Mouse (Mus musculus) heart, embryonic 15.5 days (tissue): ENCODE measurements around the gene BC025920. TPM values are rescaled to one million over a fixed set of nuclear protein-coding genes. Genes with fewer than 3 reads are reported as not detected.

Source experiments
- ATAC-seq: fragments of 200-750 bp; cut with Nextera tagmentation; replicated peaks from 2 replicates; pipeline ENCODE4 v1.8.0; 2017; ENCODE audit warnings: low read depth, moderate TSS enrichment; ENCODE audit not compliant: insufficient number of reproducible peaks, insufficient read depth, low FRiP score
- H3K27ac ChIP-seq: fragments of 300-500 bp; sonication (generic); 2 replicates; pipeline ENCODE4 v1.5.1; 2015; ENCODE audit warnings: mild to moderate bottlenecking, inconsistent platforms
- H3K27me3 ChIP-seq: fragments of 300-500 bp; sonication (generic); 2 replicates; pipeline ENCODE4 v1.6.1; 2015; ENCODE audit warnings: inconsistent platforms
- H3K36me3 ChIP-seq: fragments of 300-500 bp; sonication (generic); 2 replicates; pipeline ENCODE4 v1.6.1; 2015; ENCODE audit warnings: mild to moderate bottlenecking, inconsistent platforms
- H3K4me1 ChIP-seq: fragments of 300-500 bp; sonication (generic); replicated peaks from 2 replicates; pipeline ENCODE4 v1.6.1; 2015; ENCODE audit warnings: inconsistent platforms
- H3K4me2 ChIP-seq: fragments of 300-500 bp; sonication (generic); 2 replicates; pipeline ENCODE4 v1.6.1; 2015; ENCODE audit warnings: inconsistent platforms, mild to moderate bottlenecking, moderate library complexity
- H3K4me3 ChIP-seq: fragments of 300-500 bp; sonication (generic); 2 replicates; pipeline ENCODE4 v1.5.1; 2015; ENCODE audit warnings: mild to moderate bottlenecking, inconsistent platforms
- H3K9ac ChIP-seq: fragments of 300-500 bp; sonication (generic); 2 replicates; pipeline ENCODE4 v1.6.1; 2015; ENCODE audit warnings: mild to moderate bottlenecking, inconsistent platforms
- H3K9me3 ChIP-seq: fragments of 300-500 bp; sonication (generic); replicated peaks from 2 replicates; pipeline ENCODE4 v1.6.1; 2016; ENCODE audit warnings: inconsistent platforms
- WGBS: fragments of 180-500 bp; shearing (Covaris S2); methylation state at CpG from one replicate; pipeline ENCODE4 v1.1.7; 2015; ENCODE audit warnings: mixed read lengths; 5-methylcytosine and 5-hydroxymethylcytosine counted together
- polyA plus RNA-seq: library from polyadenylated mRNA; unstranded; fragments of >200 nt; fragmentation: Nextera tagmentation; extraction: Ambion mirVana; gene quantifications from 2 replicates; pipeline ENCODE4 v1.2.1, GENCODE M21; 2015

BC025920 gene
- polyA plus RNA-seq, result 0.48 and 0.72 TPM in 2 replicates

DNA sequence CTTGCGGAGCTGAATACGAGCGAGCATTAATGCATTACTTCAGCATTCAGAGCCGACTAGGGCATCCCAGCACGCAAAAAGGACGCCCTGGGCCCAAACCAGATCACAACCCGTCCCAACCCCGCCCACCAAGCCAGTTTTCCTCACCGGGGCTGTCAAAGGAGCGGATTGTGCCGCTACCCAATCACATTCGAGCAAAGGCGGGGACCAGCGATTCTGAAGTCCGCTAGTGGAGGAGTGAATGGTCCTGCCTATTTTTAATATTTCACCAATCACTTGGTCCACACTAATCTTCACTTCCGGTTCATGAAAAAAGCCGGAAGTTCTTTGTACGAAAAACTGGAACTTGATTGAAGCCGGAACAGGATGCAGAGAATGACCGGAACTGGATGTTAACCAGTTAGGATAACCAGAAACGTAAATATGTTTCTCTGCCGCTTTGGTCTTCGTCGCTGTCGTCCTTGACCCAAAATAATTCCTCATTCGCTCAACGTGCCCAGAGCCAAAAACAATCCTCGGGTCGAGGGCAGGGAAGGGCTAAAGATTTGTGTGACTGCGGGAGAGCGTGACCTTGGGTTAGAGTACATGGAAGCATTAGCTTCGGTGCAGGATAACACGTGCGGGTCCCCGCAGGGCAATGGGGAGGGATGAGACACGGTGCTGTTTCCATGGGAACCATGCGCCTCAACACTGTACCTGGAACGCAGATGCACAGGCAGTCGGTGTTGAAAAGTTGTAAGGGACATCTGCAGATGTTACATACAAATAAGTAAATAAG is at the start of gene BC025920:
BC025920 (plus strand) TSS at position 297 of the 778 bp plus-strand sequence.
- peak within 1 kb of the TSS; percentile 93 for H3K27ac ChIP-seq
- WGBS, result under 1% methylated on average over 39 of the region's 39 CpGs
- H3K9ac ChIP-seq, result peak within 1 kb of the TSS; percentile 47
- H3K4me2 ChIP-seq, result peak within 1 kb of the TSS; percentile 82
- H3K27me3 ChIP-seq, result no peaks in the 10 kb centered on the region
- peaks cover 31% of the 10 kb centered on the region for H3K4me1 ChIP-seq
- H3K9me3 ChIP-seq, result no peaks in the 10 kb centered on the region
- ATAC-seq, result peak; percentile 87
- H3K4me3 ChIP-seq, result peak within 1 kb of the TSS; percentile 58
- H3K36me3 ChIP-seq, result no peaks in the 10 kb centered on the region

DNA sequence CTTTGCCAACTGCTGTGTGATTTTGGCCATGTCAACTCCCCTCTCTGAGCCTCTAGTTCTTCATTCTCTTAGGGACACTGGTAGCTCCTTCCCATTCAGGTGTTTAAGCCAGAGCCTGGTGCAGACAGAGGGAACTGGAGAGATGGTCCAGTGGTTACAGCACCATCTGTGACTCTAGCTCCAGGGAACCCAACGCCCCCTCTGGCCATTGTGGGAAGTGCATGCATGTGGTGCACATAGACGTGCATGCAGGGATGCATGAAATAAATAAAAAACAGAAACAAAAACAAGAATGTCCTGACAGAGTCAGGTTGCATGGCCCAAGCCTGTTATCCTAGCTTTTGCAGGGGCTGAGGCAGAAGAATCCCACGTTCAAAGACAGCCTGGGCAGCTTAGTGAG is 49.8 kb upstream of the BC025920 start:
- Histone ChIP-seq H3K36me3 (peaks cover 3% of the 10 kb centered on the region), H3K9ac (no peak overlapping the region), H3K4me1 (peaks cover 20% of the 10 kb centered on the region), H3K9me3 (0 out of 2 replicates have a peak, but pooled peaks cover 2% of the 10 kb centered on the region), H3K4me3 (no peak overlapping the region), H3K27ac (no peak overlapping the region), H3K4me2 (no peak overlapping the region), H3K27me3 (no peaks in the 10 kb centered on the region)
- ATAC-seq, result no peak
- 73% methylated on average over 3 of the region's 3 CpGs for WGBS

DNA sequence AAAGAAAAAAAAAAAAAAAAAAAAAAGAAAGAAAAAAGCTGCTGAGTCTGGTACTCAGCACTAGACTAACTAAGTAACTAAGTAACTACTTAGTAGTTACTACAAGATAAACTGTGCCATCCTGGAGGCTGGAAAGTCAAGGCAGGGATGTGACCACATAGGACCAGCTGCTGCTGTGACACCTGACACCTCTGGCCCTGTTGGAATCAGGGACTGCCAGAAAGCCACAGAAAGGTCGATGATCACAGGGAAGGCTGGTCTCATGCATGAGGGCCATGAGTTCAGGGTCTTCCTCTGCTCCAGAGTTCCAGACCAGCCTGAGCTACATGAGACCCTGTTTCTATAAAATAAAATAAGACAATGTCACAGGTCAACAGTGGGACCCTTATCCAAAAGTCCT is 48.6 kb upstream of the BC025920 start:
- H3K4me3 ChIP-seq, result no peak overlapping the region
- no peaks in the 10 kb centered on the region for H3K27me3 ChIP-seq
- no peak for ATAC-seq
- H3K9ac ChIP-seq, result no peak overlapping the region
- H3K9me3 ChIP-seq, result 0 out of 2 replicates have a peak, but pooled peaks cover 2% of the 10 kb centered on the region
- H3K36me3 ChIP-seq, result peaks cover 10% of the 10 kb centered on the region
- 38% methylated on average over 1 of the region's 1 CpGs for WGBS
- no peak overlapping the region for H3K27ac ChIP-seq
- no peak overlapping the region for H3K4me2 ChIP-seq
- H3K4me1 ChIP-seq, result peaks cover 24% of the 10 kb centered on the region

DNA sequence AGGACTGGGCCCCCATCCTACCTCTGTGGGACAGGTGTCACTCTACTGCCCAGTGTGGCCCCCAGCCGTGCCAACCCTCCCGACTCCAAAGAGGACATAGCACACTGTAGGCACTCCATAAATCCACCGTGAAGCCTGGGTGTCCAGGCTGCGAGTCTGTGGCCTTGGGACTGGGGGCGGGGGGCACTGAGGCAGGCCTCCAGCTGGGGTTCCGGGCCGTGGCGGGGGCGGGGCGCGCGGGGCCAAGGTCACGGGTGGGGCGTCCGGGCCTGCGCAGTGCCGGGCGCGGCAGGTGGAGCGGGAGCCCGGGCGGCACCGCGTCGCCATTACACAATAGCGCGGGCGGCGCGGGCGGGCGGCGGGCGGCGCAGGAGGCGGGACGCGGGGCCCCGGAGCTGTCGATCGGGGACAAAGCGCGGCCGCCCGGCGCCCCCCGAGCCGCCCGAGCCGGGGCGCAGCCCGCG is 46.9 kb upstream of the BC025920 start, which contains the start of gene Aes:
Aes (plus strand) TSS at position 326 of the 464 bp plus-strand sequence.
- 0% methylated on average over 31 of the region's 53 CpGs for WGBS
- peak within 1 kb of the TSS; percentile 97 for H3K4me3 ChIP-seq
- H3K4me1 ChIP-seq, result peaks cover 40% of the 10 kb centered on the region
- no peaks in the 10 kb centered on the region for H3K27me3 ChIP-seq
- H3K27ac ChIP-seq, result peak within 1 kb of the TSS; percentile 95
- peak; percentile 69 for ATAC-seq
- no peaks in the 10 kb centered on the region for H3K9me3 ChIP-seq
- peak within 1 kb of the TSS; percentile 99 for H3K9ac ChIP-seq
- H3K4me2 ChIP-seq, result peak within 1 kb of the TSS; percentile 96
- peaks cover 13% of the 10 kb centered on the region for H3K36me3 ChIP-seq

DNA sequence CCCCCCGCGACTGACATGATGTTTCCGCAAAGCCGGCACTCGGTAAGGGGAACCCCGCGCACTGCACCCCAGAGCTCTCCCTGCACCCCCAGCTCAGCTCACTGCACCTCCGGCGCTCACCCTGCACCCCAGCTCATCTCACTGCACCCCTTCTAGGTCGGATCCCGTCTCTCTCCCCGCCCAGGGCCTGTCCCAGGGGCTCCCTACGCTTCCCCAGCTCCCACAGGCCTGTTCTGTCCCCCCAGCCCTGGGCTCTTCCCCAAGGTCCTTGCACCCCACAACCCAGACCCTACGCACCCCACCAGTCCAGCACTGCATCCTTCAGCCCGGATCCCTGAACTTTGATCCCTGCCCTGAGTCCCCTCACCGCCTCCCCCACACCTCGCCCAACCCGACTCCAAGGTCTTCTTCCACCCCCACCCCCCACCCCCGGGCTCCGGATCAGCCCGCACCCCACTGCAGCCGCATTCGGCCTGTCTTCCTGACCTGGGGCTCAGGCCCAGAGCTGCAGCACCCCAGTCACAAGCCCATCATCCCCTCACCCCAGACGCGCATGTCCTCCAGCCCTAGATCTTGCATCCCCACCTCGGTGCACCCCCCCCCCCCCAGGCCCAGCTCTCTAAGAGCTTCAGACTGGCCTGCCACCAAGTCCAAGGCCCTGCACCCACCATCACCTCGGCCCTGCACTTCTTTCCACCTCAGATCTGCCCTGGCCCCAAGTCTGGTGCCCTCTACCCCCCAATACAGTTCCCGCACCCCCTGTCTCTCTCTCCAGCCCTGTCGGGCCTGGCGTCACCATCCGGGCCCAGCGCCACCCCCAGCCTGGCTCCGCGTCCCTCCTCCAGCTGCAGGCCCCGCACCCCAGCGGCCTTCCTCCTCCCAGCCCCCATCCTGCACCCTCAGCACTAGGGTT is 46.2 kb upstream of the BC025920 start:
- peak overlapping the region; percentile 95 for H3K27ac ChIP-seq
- peaks cover 19% of the 10 kb centered on the region for H3K36me3 ChIP-seq
- no peaks in the 10 kb centered on the region for H3K9me3 ChIP-seq
- peak overlapping the region; percentile 96 for H3K4me2 ChIP-seq
- no peaks in the 10 kb centered on the region for H3K27me3 ChIP-seq
- ATAC-seq, result peak; percentile 28
- WGBS, result under 1% methylated on average over 29 of the region's 36 CpGs
- H3K9ac ChIP-seq, result peak overlapping the region; percentile 99
- H3K4me3 ChIP-seq, result peak overlapping the region; percentile 97
- peaks cover 47% of the 10 kb centered on the region for H3K4me1 ChIP-seq

DNA sequence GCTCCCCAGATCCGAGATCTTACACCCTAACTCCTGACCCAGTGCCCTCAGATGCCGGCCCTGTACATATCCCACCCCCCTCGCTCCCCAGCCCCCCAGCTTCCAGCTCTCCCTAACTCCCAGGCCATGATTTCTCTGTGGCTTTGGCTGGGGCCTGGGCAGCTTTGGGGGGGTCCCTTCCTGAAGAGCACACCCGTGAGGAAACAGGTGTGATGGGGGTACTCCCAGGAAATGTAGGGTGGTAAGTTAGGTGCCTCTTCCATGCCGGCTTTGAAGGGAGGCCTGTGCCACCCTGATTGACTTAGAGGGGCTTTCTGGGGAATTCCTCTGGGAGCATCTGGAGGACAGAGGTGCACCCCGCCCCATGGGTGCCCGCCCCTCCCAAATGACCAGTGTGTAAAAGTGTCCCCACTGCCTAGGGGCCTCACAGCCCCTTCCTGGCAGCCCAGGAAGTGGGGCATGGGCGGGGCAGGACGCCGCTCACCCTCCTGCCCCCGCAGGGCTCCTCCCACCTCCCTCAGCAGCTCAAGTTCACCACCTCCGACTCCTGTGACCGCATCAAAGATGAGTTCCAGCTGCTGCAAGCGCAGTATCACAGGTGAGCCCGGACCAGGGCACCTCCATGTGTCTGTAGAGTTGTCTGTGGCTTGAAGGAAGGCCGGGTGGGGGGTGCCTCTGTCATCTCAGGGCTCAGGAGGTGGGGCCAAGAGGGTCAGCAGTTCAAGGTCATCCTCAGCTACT is 45.2 kb upstream of the BC025920 start:
- Histone ChIP-seq H3K4me1 (peaks cover 52% of the 10 kb centered on the region), H3K9me3 (no peaks in the 10 kb centered on the region), H3K27me3 (no peaks in the 10 kb centered on the region), H3K4me3 (peak overlapping the region; percentile 97), H3K36me3 (peaks cover 30% of the 10 kb centered on the region), H3K4me2 (peak overlapping the region; percentile 96), H3K9ac (peak overlapping the region; percentile 99), H3K27ac (peak overlapping the region; percentile 95)
- ATAC-seq, result peak; percentile 8; the same call in 1 of the 2 replicates
- WGBS, result 7% methylated on average over 16 of the region's 16 CpGs

DNA sequence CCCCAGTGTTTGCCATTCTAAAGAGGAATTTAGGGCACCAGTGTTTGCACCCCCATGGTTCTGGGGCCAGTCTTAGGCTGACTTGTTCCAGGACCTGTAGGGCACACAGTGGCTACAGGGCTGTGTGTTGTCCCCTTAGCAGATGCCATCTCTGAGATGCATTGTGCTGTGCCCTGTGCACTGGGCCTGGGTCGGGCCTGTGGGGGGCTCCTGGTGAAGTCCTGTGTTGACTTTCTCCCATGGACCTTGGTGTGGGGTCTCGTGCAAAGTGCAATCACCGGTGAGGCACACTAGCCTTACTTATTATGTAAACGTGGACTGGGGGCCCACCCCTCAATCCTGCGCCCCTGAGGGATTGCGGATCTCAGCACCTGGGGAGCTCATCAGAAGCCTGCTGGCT is 43.7 kb upstream of the BC025920 start:
- Histone ChIP-seq H3K9me3 (no peaks in the 10 kb centered on the region), H3K4me3 (no peak overlapping the region), H3K36me3 (peaks cover 40% of the 10 kb centered on the region), H3K9ac (0 out of 2 replicates have a peak overlapping the region, but pooled peaks have one; percentile 12), H3K27ac (no peak overlapping the region), H3K27me3 (no peaks in the 10 kb centered on the region), H3K4me1 (peaks cover 56% of the 10 kb centered on the region), H3K4me2 (peak overlapping the region; percentile 14; the same call in 1 of the 2 replicates)
- WGBS, result 82% methylated on average over 6 of the region's 6 CpGs
- no peak for ATAC-seq

DNA sequence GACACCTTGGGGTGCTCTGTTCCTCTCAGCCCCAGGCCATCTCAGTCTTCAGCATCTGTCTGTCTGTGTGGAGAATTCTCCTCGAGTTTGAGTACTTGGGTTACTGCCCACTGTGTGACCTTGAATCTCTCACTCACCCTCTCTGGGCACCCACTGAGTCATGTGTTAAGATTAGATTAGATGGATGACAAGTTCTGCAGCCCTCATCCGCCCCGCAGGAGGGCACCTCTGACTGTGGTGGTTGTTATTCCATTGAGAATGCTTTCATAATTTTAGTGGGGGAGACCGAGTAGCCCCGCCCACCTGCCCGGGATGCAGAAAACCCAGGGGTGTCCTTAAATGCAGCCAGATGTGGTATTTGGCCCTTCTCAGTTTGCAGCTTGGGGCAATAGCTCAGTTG is 42.6 kb upstream of the BC025920 start:
- H3K27me3 ChIP-seq, result no peaks in the 10 kb centered on the region
- peak overlapping the region; percentile 41 for H3K4me3 ChIP-seq
- 45% methylated on average over 6 of the region's 6 CpGs for WGBS
- peak overlapping the region; percentile 59 for H3K4me2 ChIP-seq
- H3K9ac ChIP-seq, result peak overlapping the region; percentile 58
- H3K36me3 ChIP-seq, result peaks cover 40% of the 10 kb centered on the region
- H3K9me3 ChIP-seq, result no peaks in the 10 kb centered on the region
- peak overlapping the region; percentile 79 for H3K27ac ChIP-seq
- peaks cover 64% of the 10 kb centered on the region for H3K4me1 ChIP-seq
- ATAC-seq, result no peak

DNA sequence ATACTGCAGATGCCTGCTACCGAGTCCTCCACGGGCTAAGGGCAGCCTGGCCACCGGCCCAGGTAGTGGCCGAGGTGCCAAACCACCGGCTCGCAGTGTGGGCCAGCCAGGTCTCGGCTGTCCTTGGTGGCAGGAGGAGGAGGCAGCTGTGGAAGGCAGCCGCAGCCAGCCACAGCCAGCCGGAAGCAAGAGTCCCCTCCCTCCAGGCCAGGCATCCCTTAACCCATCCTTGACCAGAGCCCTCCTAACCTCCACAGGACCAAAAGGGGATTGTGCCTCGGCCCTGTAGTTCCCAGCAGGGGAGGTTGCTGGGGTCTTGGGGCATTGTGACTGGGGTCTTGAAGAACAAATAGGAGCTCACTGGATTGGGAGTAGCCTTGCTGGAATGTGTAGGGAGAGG is 41.9 kb upstream of the BC025920 start:
- H3K4me3 ChIP-seq, result peak overlapping the region; percentile 41
- peak overlapping the region; percentile 58 for H3K9ac ChIP-seq
- H3K9me3 ChIP-seq, result no peaks in the 10 kb centered on the region
- H3K4me2 ChIP-seq, result peak overlapping the region; percentile 59
- H3K27me3 ChIP-seq, result no peaks in the 10 kb centered on the region
- peaks cover 40% of the 10 kb centered on the region for H3K36me3 ChIP-seq
- peaks cover 66% of the 10 kb centered on the region for H3K4me1 ChIP-seq
- no peak for ATAC-seq
- WGBS, result 2% methylated on average over 10 of the region's 10 CpGs
- peak overlapping the region; percentile 79 for H3K27ac ChIP-seq

DNA sequence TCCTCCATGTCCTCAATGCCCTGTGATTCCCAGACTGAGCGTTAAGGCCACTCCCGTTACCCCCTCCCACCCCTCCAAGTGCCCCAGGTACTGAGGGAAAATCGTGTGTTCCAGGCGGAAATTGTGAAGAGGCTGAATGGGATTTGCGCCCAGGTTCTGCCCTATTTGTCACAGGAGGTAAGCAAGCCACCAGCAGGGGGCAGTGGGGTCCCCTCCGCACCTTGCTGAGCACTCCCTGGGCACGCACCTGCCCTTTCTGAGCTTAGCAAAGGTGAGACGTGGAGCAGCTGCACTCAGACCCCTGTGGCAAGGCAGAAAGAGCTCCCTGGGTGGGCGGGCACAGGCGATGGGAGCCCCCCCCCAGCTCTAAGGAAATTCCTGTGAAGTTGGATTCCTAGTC is 41.3 kb upstream of the BC025920 start:
- no peak for ATAC-seq
- Histone ChIP-seq H3K9ac (no peak overlapping the region), H3K4me1 (peaks cover 71% of the 10 kb centered on the region), H3K9me3 (no peaks in the 10 kb centered on the region), H3K4me2 (peak overlapping the region; percentile 59), H3K4me3 (no peak overlapping the region), H3K27ac (peak overlapping the region; percentile 79), H3K27me3 (no peaks in the 10 kb centered on the region), H3K36me3 (peaks cover 40% of the 10 kb centered on the region)
- 36% methylated on average over 10 of the region's 10 CpGs for WGBS
